Mouse (Mus musculus): ENCODE measurements around the gene Syne4. TPM values are rescaled to one million over a fixed set of nuclear protein-coding genes. Genes with fewer than 3 reads are reported as not detected.

The Syne4 gene
- polyA plus RNA-seq, 1 experiment from 2014 or later = 101 TPM

GRCm38 (mm10) chr7:30297266-30297665, 17.3 kb upstream of the Syne4 start:
- H3K9me3 ChIP-seq = no peaks in the 10 kb centered on the region
- no peaks in the 10 kb centered on the region for H3K27me3 ChIP-seq
- H3K36me3 ChIP-seq = peaks cover 78% of the 10 kb centered on the region
- ATAC-seq (ENCODE audit: insufficient number of reproducible peaks, insufficient read depth, low FRiP score, low TSS enrichment) = no peak
- 83% methylated on average over 16 of the region's 16 CpGs for WGBS
- no peak overlapping the region for H3K27ac ChIP-seq
- peaks cover 7% of the 10 kb centered on the region for H3K4me1 ChIP-seq
- no peak overlapping the region for H3K9ac ChIP-seq
- no peak overlapping the region for H3K4me2 ChIP-seq (replicated peaks)
- H3K4me3 ChIP-seq = no peak overlapping the region

GRCm38 (mm10) chr7:30300914-30301313, 13.7 kb upstream of the Syne4 start:
- no peak overlapping the region for H3K27ac ChIP-seq
- H3K27me3 ChIP-seq = no peaks in the 10 kb centered on the region
- no peak overlapping the region for H3K4me2 ChIP-seq (replicated peaks)
- H3K9ac ChIP-seq = no peak overlapping the region
- 51% methylated on average over 3 of the region's 3 CpGs for WGBS
- H3K36me3 ChIP-seq = peaks cover 86% of the 10 kb centered on the region
- no peaks in the 10 kb centered on the region for H3K9me3 ChIP-seq
- H3K4me3 ChIP-seq = no peak overlapping the region
- H3K4me1 ChIP-seq = no peaks in the 10 kb centered on the region
- no peak for ATAC-seq (ENCODE audit: insufficient number of reproducible peaks, insufficient read depth, low FRiP score, low TSS enrichment)

- Histone ChIP-seq H3K4me3 (no peak overlapping the region), H3K27ac (peak overlapping the region; percentile 46; the same call in 1 of the 2 replicates), H3K4me1 (peaks cover 12% of the 10 kb centered on the region), H3K27me3 (no peaks in the 10 kb centered on the region), H3K4me2 (replicated peaks) (no peak overlapping the region), H3K9me3 (no peaks in the 10 kb centered on the region), H3K9ac (no peak overlapping the region), H3K36me3 (peaks cover 54% of the 10 kb centered on the region)
- ATAC-seq (ENCODE audit: insufficient number of reproducible peaks, insufficient read depth, low FRiP score, low TSS enrichment) = no peak
- 90% methylated on average over 16 of the region's 16 CpGs for WGBS
These were observed 8.4 kb upstream of the Syne4 start for GRCm38 (mm10) chr7:30306083-30306779.

- Histone ChIP-seq H3K9me3 (no peaks in the 10 kb centered on the region), H3K36me3 (peaks cover 45% of the 10 kb centered on the region), H3K9ac (peak within 1 kb of the TSS; percentile 77), H3K27me3 (no peaks in the 10 kb centered on the region), H3K4me3 (peak within 1 kb of the TSS; percentile 71), H3K27ac (peak within 1 kb of the TSS; percentile 58), H3K4me2 (replicated peaks) (peak within 1 kb of the TSS; percentile 87), H3K4me1 (peaks cover 12% of the 10 kb centered on the region)
- ATAC-seq (ENCODE audit: insufficient number of reproducible peaks, insufficient read depth, low FRiP score, low TSS enrichment) = peak; percentile 100
- 3% methylated on average over 27 of the region's 27 CpGs for WGBS
These were observed 6.3 kb upstream of the Syne4 start, which contains the start of gene Alkbh6 for GRCm38 (mm10) chr7:30308076-30309005. Gene Alkbh6 (plus strand): TSS chr7:30308717.

- 60% methylated on average over 15 of the region's 15 CpGs for WGBS
- Histone ChIP-seq H3K27me3 (no peaks in the 10 kb centered on the region), H3K9ac (peak overlapping the region; percentile 77), H3K4me3 (peak overlapping the region; percentile 71), H3K4me2 (replicated peaks) (peak overlapping the region; percentile 87), H3K36me3 (peaks cover 37% of the 10 kb centered on the region), H3K4me1 (peaks cover 17% of the 10 kb centered on the region), H3K9me3 (no peaks in the 10 kb centered on the region), H3K27ac (no peak overlapping the region)
- no peak for ATAC-seq (ENCODE audit: insufficient number of reproducible peaks, insufficient read depth, low FRiP score, low TSS enrichment)
These were observed 5.0 kb upstream of the Syne4 start for GRCm38 (mm10) chr7:30309395-30310129.

- Histone ChIP-seq H3K9ac (no peak overlapping the region), H3K4me1 (peaks cover 22% of the 10 kb centered on the region), H3K4me3 (no peak overlapping the region), H3K27ac (no peak overlapping the region), H3K9me3 (no peaks in the 10 kb centered on the region), H3K36me3 (peaks cover 36% of the 10 kb centered on the region), H3K27me3 (no peaks in the 10 kb centered on the region), H3K4me2 (replicated peaks) (no peak overlapping the region)
- no peak for ATAC-seq (ENCODE audit: insufficient number of reproducible peaks, insufficient read depth, low FRiP score, low TSS enrichment)
- 88% methylated on average over 12 of the region's 12 CpGs for WGBS
These were observed 4.5 kb upstream of the Syne4 start for GRCm38 (mm10) chr7:30310136-30310535.

- Histone ChIP-seq H3K27me3 (no peaks in the 10 kb centered on the region), H3K4me1 (peaks cover 25% of the 10 kb centered on the region), H3K4me2 (replicated peaks) (0 out of 2 replicates have a peak overlapping the region, but pooled peaks have one; percentile 14), H3K9ac (no peak overlapping the region), H3K27ac (no peak overlapping the region), H3K36me3 (peaks cover 24% of the 10 kb centered on the region; the same call in 1 of the 2 replicates), H3K4me3 (no peak overlapping the region), H3K9me3 (no peaks in the 10 kb centered on the region)
- 43% methylated on average over 27 of the region's 27 CpGs for WGBS
- ATAC-seq (ENCODE audit: insufficient number of reproducible peaks, insufficient read depth, low FRiP score, low TSS enrichment) = no peak
These were observed 814 bp upstream of the Syne4 start for GRCm38 (mm10) chr7:30313666-30314320.

- Histone ChIP-seq H3K9ac (no peak overlapping the region; the same call in 1 of the 2 replicates), H3K27me3 (no peaks in the 10 kb centered on the region), H3K4me3 (peak overlapping the region; percentile 52), H3K27ac (0 out of 2 replicates have a peak overlapping the region, but pooled peaks have one; percentile 81), H3K4me1 (peaks cover 21% of the 10 kb centered on the region), H3K36me3 (peaks cover 24% of the 10 kb centered on the region), H3K9me3 (no peaks in the 10 kb centered on the region), H3K4me2 (replicated peaks) (peak overlapping the region; percentile 71)
- no peak for ATAC-seq (ENCODE audit: insufficient number of reproducible peaks, insufficient read depth, low FRiP score, low TSS enrichment)
- 70% methylated on average over 13 of the region's 13 CpGs for WGBS
These were observed 1.2 kb downstream of the Syne4 start for GRCm38 (mm10) chr7:30315559-30316529.

GRCm38 (mm10) chr7:30318142-30318541, 3.5 kb downstream of the Syne4 start:
- Histone ChIP-seq H3K27me3 (no peaks in the 10 kb centered on the region), H3K9me3 (no peaks in the 10 kb centered on the region), H3K4me1 (peaks cover 27% of the 10 kb centered on the region), H3K27ac (no peak overlapping the region), H3K9ac (no peak overlapping the region), H3K36me3 (peaks cover 10% of the 10 kb centered on the region; the same call in 1 of the 2 replicates), H3K4me2 (replicated peaks) (no peak overlapping the region), H3K4me3 (no peak overlapping the region)
- ATAC-seq (ENCODE audit: insufficient number of reproducible peaks, insufficient read depth, low FRiP score, low TSS enrichment) = no peak
- 84% methylated on average over 3 of the region's 3 CpGs for WGBS

- 85% methylated on average over 2 of the region's 2 CpGs for WGBS
- Histone ChIP-seq H3K4me3 (peak overlapping the region; percentile 67), H3K36me3 (peaks cover 10% of the 10 kb centered on the region; the same call in 1 of the 2 replicates), H3K4me1 (peaks cover 8% of the 10 kb centered on the region), H3K4me2 (replicated peaks) (peak overlapping the region; percentile 63), H3K27me3 (no peaks in the 10 kb centered on the region), H3K9me3 (no peaks in the 10 kb centered on the region), H3K9ac (no peak overlapping the region), H3K27ac (no peak overlapping the region)
- no peak for ATAC-seq (ENCODE audit: insufficient number of reproducible peaks, insufficient read depth, low FRiP score, low TSS enrichment)
These were observed 6.3 kb downstream of the Syne4 start for GRCm38 (mm10) chr7:30320946-30321345.
